Mouse (Mus musculus) kidney, postnatal 0 days (tissue): Measurements from ENCODE around the gene Elovl5. TPM values are rescaled to one million over a fixed set of nuclear protein-coding genes. Genes with fewer than 3 reads are reported as not detected.

Experiments used
- ATAC-seq: fragments of 200-750 bp; cut with Nextera tagmentation; replicated peaks from 2 replicates; pipeline ENCODE4 v1.8.0; 2017; ENCODE audit warnings: low read depth, moderate number of reproducible peaks, moderate TSS enrichment, moderate library complexity; ENCODE audit not compliant: low FRiP score
- DNase-seq: peaks from one replicate; pipeline ENCODE4 v3.0.0-alpha.2; 2016; ENCODE audit warnings: low spot score
- H3K27ac ChIP-seq: fragments of 300-500 bp; sonication (generic); 2 replicates; pipeline ENCODE4 v1.5.1; 2014; ENCODE audit warnings: mild to moderate bottlenecking
- H3K27me3 ChIP-seq: fragments of 300-500 bp; sonication (generic); 2 replicates; pipeline ENCODE4 v1.6.1; 2014; ENCODE audit warnings: low read length, mixed read lengths; ENCODE audit not compliant: insufficient read depth
- H3K36me3 ChIP-seq: fragments of 300-500 bp; sonication (generic); 2 replicates; pipeline ENCODE4 v1.6.1; 2014; ENCODE audit warnings: low read length, mixed read lengths; ENCODE audit not compliant: insufficient read depth
- H3K4me1 ChIP-seq: fragments of 300-500 bp; sonication (generic); replicated peaks from 2 replicates; pipeline ENCODE4 v1.6.1; 2014; ENCODE audit warnings: antibody characterized with exemption, low read length, mixed read lengths; ENCODE audit not compliant: insufficient read depth
- H3K4me2 ChIP-seq: fragments of 300-500 bp; sonication (generic); 2 replicates; pipeline ENCODE4 v1.6.1; 2014; ENCODE audit warnings: mild to moderate bottlenecking, low read length, moderate library complexity, mixed read lengths
- H3K4me3 ChIP-seq: fragments of 300-500 bp; sonication (generic); replicated peaks from 2 replicates; pipeline ENCODE4 v1.5.1; 2014; ENCODE audit warnings: low read depth, low read length
- H3K9ac ChIP-seq: fragments of 300-500 bp; sonication (generic); 2 replicates; pipeline ENCODE4 v1.6.1; 2014; ENCODE audit warnings: low read depth, low read length
- H3K9me3 ChIP-seq: fragments of 300-500 bp; sonication (generic); replicated peaks from 2 replicates; pipeline ENCODE4 v1.6.1; 2016; ENCODE audit warnings: low read length, inconsistent platforms, mixed read lengths
- CTCF ChIP-seq: IDR thresholded peaks from 2 replicates; pipeline ENCODE4 v1.5.1; 2016; ENCODE audit warnings: antibody characterized with exemption, low read depth, mild to moderate bottlenecking, moderate library complexity
- WGBS: fragments of 180-500 bp; shearing (Covaris S2); extraction: QIAGEN DNeasy Blood & Tissue Kit; methylation state at CpG from one replicate; pipeline ENCODE4 v1.1.7; 2014; 5-methylcytosine and 5-hydroxymethylcytosine counted together
- polyA plus RNA-seq: library from polyadenylated mRNA; unstranded; fragments of >200 nt; fragmentation: Nextera tagmentation; extraction: Ambion mirVana; gene quantifications from 2 replicates; pipeline ENCODE4 v1.2.1, GENCODE M21; 2015

Elovl5 gene
- polyA plus RNA-seq, 1 experiment from 2014 or later: 60.5 TPM

DNA sequence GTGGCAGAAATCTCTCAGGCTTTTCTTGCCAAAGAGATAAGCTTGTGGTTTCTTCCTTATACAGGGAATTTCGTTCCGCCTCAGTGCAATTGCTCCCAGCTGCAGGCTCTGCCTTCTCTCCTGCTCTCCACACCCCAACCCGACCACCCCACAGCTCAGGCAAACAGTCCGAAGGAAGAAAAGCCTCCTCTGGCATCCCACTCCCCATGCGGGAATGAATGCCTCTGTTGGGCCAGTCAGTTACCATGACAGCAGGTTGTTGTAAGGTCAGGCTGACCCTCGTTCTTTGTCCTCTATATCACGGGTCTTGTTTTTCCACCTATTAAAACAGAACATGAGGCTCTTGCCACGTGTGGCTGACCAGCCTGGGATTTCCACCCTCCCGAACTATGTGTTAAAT lies 104.1 kb downstream of the Elovl5 start:
- Histone ChIP-seq H3K4me2 (no peak overlapping the region), H3K9ac (no peak overlapping the region), H3K9me3 (no peaks in the 10 kb centered on the region), H3K27me3 (no peaks in the 10 kb centered on the region), H3K4me3 (no peak overlapping the region), H3K4me1 (peaks cover 10% of the 10 kb centered on the region), H3K27ac (peak overlapping the region; percentile 68), H3K36me3 (no peaks in the 10 kb centered on the region)
- no peak for TF ChIP-seq CTCF
- DNase-seq (peak; percentile 60), ATAC-seq (peak; percentile 75)
- 18% methylated on average over 9 of the region's 9 CpGs for WGBS

DNA sequence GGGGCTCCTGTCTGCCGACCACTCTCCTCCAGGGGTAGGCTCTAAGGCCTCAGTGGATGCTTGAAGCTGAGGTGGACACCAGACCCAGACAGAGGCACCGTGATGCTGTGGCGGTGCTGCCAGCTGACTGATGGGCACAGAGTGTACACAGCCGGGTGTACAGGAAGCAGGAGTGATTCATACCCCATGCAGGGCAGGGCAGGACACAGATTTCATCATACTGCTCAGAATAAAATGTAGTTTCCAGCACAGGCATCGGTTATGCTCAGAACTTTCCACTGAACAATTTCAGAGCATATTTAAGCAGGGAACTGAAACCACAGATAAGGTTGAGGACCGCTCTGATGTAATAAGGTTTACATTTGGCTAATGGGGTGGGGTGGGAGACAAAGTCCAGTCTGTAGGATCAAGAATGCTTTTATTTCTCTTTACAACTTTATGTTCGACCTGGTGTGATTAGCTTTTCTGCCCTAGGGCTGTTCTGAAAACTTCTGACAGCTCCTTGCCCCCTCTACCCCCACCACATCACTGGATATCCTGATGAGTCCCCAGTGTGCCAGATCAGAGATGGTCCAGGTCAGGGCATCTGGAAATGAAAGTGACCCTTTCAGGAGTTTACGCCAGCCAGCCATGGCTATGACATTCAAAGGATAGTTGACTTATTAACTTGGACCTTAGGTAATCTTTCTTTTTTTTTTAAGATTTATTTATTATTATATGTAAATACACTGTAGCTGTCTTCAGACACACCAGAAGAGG lies 105.2 kb downstream of the Elovl5 start:
- peaks cover 10% of the 10 kb centered on the region for H3K4me1 ChIP-seq
- no peaks in the 10 kb centered on the region for H3K27me3 ChIP-seq
- H3K36me3 ChIP-seq: no peaks in the 10 kb centered on the region
- H3K9me3 ChIP-seq: no peaks in the 10 kb centered on the region
- H3K4me3 ChIP-seq: no peak overlapping the region
- no peak overlapping the region for H3K4me2 ChIP-seq
- H3K27ac ChIP-seq: peak overlapping the region; percentile 68
- no peak for TF ChIP-seq CTCF
- no peak overlapping the region for H3K9ac ChIP-seq
- peak; percentile 72 for ATAC-seq
- 42% methylated on average over 8 of the region's 8 CpGs for WGBS
- DNase-seq: peak; percentile 50

DNA sequence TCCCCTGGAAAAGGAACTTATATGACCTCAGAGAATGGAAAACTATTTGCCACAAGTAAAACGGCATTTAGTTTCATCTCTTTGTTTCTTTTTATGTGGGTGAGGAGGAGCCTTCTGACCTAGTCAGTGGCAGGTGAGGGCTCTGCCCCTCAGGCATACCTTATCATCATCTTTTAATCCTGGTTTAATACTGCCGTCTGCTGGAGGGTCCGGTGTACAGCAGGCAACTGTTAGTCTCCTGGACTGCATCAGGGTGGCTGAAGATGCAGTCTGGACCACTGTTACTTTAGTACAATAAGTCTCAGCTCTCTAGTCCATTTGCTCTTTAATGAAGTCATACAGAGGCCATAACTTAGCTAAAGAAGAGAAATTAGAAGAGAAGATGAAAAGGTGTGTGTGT lies 107.7 kb downstream of the Elovl5 start:
- H3K9ac ChIP-seq: no peak overlapping the region
- WGBS: 9% methylated on average over 3 of the region's 3 CpGs
- peak; percentile 91 for TF ChIP-seq CTCF
- no peaks in the 10 kb centered on the region for H3K9me3 ChIP-seq
- ATAC-seq: no peak
- no peak overlapping the region for H3K4me2 ChIP-seq
- H3K4me3 ChIP-seq: no peak overlapping the region
- no peaks in the 10 kb centered on the region for H3K36me3 ChIP-seq
- H3K4me1 ChIP-seq: peaks cover 10% of the 10 kb centered on the region
- no peaks in the 10 kb centered on the region for H3K27me3 ChIP-seq
- no peak overlapping the region for H3K27ac ChIP-seq
- peak; percentile 76 for DNase-seq

DNA sequence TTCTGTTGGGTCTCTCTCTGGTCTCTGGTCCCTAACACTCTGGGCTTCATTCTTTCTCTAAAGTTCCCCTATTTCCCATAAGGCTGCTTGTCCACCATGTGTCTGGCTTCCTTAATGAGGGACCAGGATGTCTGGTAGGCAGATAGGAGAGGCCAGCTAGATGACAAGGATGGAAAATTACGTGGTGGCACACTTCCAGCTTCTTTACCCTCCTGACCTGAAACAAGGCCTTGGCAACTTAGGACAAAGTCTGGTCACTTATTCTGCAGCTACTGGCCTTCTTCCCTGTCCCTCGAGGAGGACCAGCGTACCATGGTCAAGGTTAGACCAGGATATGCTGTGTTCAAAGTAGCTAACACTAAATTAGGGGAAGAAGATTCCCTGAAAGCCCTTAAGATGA lies 109.9 kb downstream of the Elovl5 start:
- Histone ChIP-seq H3K36me3 (no peaks in the 10 kb centered on the region), H3K27ac (no peak overlapping the region), H3K4me2 (no peak overlapping the region), H3K4me3 (no peak overlapping the region), H3K27me3 (no peaks in the 10 kb centered on the region), H3K9me3 (no peaks in the 10 kb centered on the region), H3K4me1 (0 out of 2 replicates have a peak, but pooled peaks cover 1% of the 10 kb centered on the region), H3K9ac (no peak overlapping the region)
- no peak for ATAC-seq
- no peak for TF ChIP-seq CTCF
- whole genome bisulfite sequencing: 76% methylated on average over 3 of the region's 3 CpGs
- DNase-seq: no peak

DNA sequence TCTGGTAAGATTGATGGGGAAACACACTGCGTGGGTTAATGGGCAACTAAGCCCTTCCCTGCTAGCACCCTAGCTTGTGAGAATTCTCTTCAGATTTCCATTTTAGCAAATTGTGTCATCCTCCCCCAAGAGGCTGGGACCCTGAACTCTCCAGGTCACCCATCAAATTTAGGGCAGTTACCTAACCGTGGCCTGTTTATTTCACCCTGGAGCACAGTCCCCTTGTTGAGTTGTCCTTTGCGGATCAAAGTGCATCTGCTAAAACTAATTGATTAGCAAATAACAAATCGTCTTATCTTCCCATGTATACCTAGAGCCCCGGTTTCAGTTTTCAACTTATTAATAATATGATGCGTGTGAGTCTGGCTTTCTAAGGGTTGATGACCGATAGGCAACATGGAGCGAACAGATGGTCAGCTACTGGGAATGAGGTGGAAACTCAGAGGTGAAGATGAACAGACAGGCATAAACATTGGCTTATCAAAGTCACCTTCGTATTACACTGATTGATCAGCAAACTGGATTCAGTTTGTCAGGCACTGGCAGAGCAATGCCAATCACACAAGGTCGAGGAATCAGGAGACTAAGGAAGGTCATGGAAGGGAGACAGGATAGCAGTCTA lies 113.8 kb downstream of the Elovl5 start:
- H3K36me3 ChIP-seq: no peaks in the 10 kb centered on the region
- ATAC-seq (no peak), DNase-seq (no peak)
- no peaks in the 10 kb centered on the region for H3K9me3 ChIP-seq
- WGBS: 84% methylated on average over 10 of the region's 10 CpGs
- TF ChIP-seq CTCF: no peak
- H3K9ac ChIP-seq: no peak overlapping the region
- H3K4me2 ChIP-seq: no peak overlapping the region
- H3K27me3 ChIP-seq: no peaks in the 10 kb centered on the region
- H3K27ac ChIP-seq: no peak overlapping the region
- no peak overlapping the region for H3K4me3 ChIP-seq
- no peaks in the 10 kb centered on the region for H3K4me1 ChIP-seq

DNA sequence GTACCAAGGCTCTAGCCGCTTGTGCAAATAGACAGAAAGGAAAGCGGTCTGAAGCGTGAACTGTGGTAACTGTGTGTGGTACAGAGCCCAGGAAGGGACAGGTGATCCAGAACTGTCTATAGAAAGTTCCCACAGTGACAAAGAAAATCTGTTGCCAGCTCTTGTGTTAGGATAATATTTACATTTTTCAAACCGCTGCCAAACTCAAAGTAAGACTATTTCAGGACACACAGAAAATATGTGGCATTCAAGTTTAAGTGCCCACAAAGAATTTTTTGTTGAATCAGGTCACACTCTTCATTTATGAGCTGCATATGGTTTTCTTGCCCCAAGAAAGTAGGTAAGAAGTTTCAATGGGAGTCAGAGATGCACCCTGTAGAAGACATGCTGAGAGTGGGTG lies 115.8 kb downstream of the Elovl5 start:
- no peaks in the 10 kb centered on the region for H3K9me3 ChIP-seq
- H3K27me3 ChIP-seq: no peaks in the 10 kb centered on the region
- no peak for ATAC-seq
- no peaks in the 10 kb centered on the region for H3K4me1 ChIP-seq
- H3K36me3 ChIP-seq: no peaks in the 10 kb centered on the region
- no peak overlapping the region for H3K27ac ChIP-seq
- no peak overlapping the region for H3K4me3 ChIP-seq
- H3K9ac ChIP-seq: no peak overlapping the region
- no peak for TF ChIP-seq CTCF
- H3K4me2 ChIP-seq: no peak overlapping the region
- 91% methylated on average over 4 of the region's 4 CpGs for WGBS
- no peak for DNase-seq

Other genes starting within 250 kb of the Elovl5 start
- gene Gclc, start 162.8 kb upstream of the Elovl5 start, polyA plus RNA-seq: 41.7 and 44.6 TPM in 2 replicates
- 1.3 and 2.1 TPM in 2 replicates for gene Gcm1, start 134.6 kb downstream of the Elovl5 start, polyA plus RNA-seq
- gene Fbxo9, start 191.7 kb downstream of the Elovl5 start, polyA plus RNA-seq: 49.9 and 50.3 TPM in 2 replicates
- gene Ick, start 191.8 kb downstream of the Elovl5 start, polyA plus RNA-seq: 21.9 and 22.8 TPM in 2 replicates